Mouse (Mus musculus): ENCODE results near the gene Qdpr. TPM values are rescaled to one million over a fixed set of nuclear protein-coding genes. Genes with fewer than 3 reads are reported as not detected.

The Qdpr gene
- polyA plus RNA-seq (2021) = 68.6 TPM

- in situ Hi-C loops (cut with MboI; ENCODE audit: low pct_unique_long_range_greater_than_20kb) = loop anchor here (25.0 kb wide), 2 partner anchors 1388 to 1563 kb away; no protein-coding TSS in a partner anchor
- CTCF ChIA-PET = interaction anchor here (1.4 to 1.5 kb wide), 3 partner anchors 11 to 23 kb away, joined by 3 to 5 read pairs (median 4); no protein-coding TSS in a partner anchor
Observed at GRCm38 (mm10) chr5:45449831-45450716, at the start of gene Qdpr. Gene Qdpr (minus strand): TSS chr5:45450236.

GRCm38 (mm10) chr5:45497564-45497963 lies 47.5 kb upstream of the Qdpr start:
- CTCF ChIA-PET = interaction anchor here (0.9 to 1.0 kb wide), 2 partner anchors 11 to 19 kb away, joined by 3 read pairs; no protein-coding TSS in a partner anchor
- no peak for ATAC-seq
- in situ Hi-C loops (cut with MboI; ENCODE audit: low pct_unique_long_range_greater_than_20kb) = loop anchor here (25.0 kb wide), 1 partner anchor 365 kb away; the partner anchor contains the start of gene Lcorl
- POLR2A ChIA-PET = no interaction called here
- no peak for TF ChIP-seq CTCF (IDR thresholded peaks at IDR 0.05)
- no peak for DNase-seq (ENCODE audit: low read depth, low spot score)
- no peaks in the 10 kb centered on the region for H3K27me3 ChIP-seq

More at GRCm38 (mm10) chr5:45449831-45450716, at the start of gene Qdpr:
- peak; percentile 99 for ATAC-seq
- POLR2A ChIA-PET = interaction anchor here (1.1 kb wide), 1 partner anchor 23 kb away, joined by 3 read pairs; no protein-coding TSS in a partner anchor
- TF ChIP-seq CTCF (IDR thresholded peaks at IDR 0.05) = no peak
- peak; percentile 93 for DNase-seq (ENCODE audit: low read depth, low spot score)
- H3K27me3 ChIP-seq = peaks cover 8% of the 10 kb centered on the region

- DNase-seq (ENCODE audit: low read depth, low spot score) = peak; percentile 91
- CTCF ChIA-PET = interaction anchor here (0.9 to 1.0 kb wide), 2 partner anchors 12 to 18 kb away, joined by 3 read pairs; no protein-coding TSS in a partner anchor
- TF ChIP-seq CTCF (IDR thresholded peaks at IDR 0.05) = no peak
Observed at GRCm38 (mm10) chr5:45496930-45497550, 47.0 kb upstream of the Qdpr start.

DNA sequence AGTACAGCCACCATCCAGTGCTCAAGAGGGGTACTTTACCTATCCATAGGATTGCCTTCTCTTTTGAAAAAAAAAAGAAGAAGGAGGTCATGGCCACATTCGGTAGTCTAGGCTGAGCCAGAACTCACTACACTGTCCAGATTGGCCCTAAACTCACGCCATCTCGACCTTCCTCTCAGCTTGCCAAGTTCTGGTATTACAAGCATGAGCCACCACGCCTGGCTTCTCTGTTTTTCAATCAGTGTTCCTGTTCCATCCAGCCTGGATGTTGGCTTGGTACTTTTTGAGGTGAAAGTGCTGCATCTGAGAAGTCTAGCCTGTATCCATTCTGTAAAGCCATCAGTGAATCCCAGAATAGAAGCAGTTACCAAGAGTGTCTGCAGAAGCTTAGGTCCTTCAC lies 46.4 kb upstream of the Qdpr start:
- no peak for TF ChIP-seq CTCF (IDR thresholded peaks at IDR 0.05)
- ChIA-PET POLR2A (interaction anchor here (1.5 kb wide), 1 partner anchor 15 kb away, joined by 4 read pairs; no protein-coding TSS in a partner anchor), CTCF (interaction anchor here (0.7 to 1.0 kb wide), 2 partner anchors 12 to 18 kb away, joined by 3 read pairs; no protein-coding TSS in a partner anchor)
- DNase-seq (ENCODE audit: low read depth, low spot score) (no peak), ATAC-seq (no peak)
- no peaks in the 10 kb centered on the region for H3K27me3 ChIP-seq
- in situ Hi-C loops (cut with MboI; ENCODE audit: low pct_unique_long_range_greater_than_20kb) = loop anchor here (25.0 kb wide), 1 partner anchor 366 kb away; the partner anchor contains the start of gene Lcorl

More at GRCm38 (mm10) chr5:45496930-45497550, 47.0 kb upstream of the Qdpr start:
- no peaks in the 10 kb centered on the region for H3K27me3 ChIP-seq
- ATAC-seq = peak; percentile 73
- POLR2A ChIA-PET = no interaction called here
- in situ Hi-C loops (cut with MboI; ENCODE audit: low pct_unique_long_range_greater_than_20kb) = loop anchor here (25.0 kb wide), 1 partner anchor 365 kb away; the partner anchor contains the start of gene Lcorl

DNA sequence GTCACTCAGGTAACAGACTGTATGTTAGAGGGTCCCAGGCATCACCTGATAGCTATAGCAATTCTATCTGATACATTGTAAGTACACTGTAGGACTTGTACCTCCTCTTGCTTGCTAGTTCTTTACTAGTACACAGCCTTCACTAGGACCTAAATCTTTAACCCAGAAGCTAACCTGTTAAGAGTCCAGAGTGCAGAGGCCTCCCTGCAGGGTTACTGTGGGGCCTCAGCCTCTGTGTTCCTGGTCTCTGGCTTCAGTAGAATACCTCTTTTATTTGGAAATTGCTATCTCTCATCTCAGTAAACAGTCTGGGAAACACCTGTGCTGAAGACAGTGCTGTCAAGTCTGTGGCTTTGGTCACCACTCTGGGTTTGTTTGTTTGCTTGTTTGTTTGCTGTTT lies 46.0 kb upstream of the Qdpr start:
- DNase-seq (ENCODE audit: low read depth, low spot score) = no peak
- ATAC-seq = no peak
- in situ Hi-C loops (cut with MboI; ENCODE audit: low pct_unique_long_range_greater_than_20kb) = loop anchor here (25.0 kb wide), 1 partner anchor 366 kb away; the partner anchor contains the start of gene Lcorl
- H3K27me3 ChIP-seq = no peaks in the 10 kb centered on the region
- ChIA-PET POLR2A (interaction anchor here (1.5 kb wide), 1 partner anchor 15 kb away, joined by 4 read pairs; no protein-coding TSS in a partner anchor), CTCF (interaction anchor here (0.7 kb wide), 1 partner anchor 12 kb away, joined by 3 read pairs; no protein-coding TSS in a partner anchor)
- TF ChIP-seq CTCF (IDR thresholded peaks at IDR 0.05) = no peak

- POLR2A ChIA-PET = interaction anchor here (1.5 kb wide), 1 partner anchor 16 kb away, joined by 4 read pairs; no protein-coding TSS in a partner anchor
- peaks cover 5% of the 10 kb centered on the region for H3K27me3 ChIP-seq
- CTCF ChIA-PET = interaction anchor here (1.2 kb wide), 1 partner anchor 23 kb away, joined by 3 read pairs; no protein-coding TSS in a partner anchor
- in situ Hi-C loops (cut with MboI; ENCODE audit: low pct_unique_long_range_greater_than_20kb) = loop anchor here (25.0 kb wide), 1 partner anchor 367 kb away; the partner anchor contains the start of gene Lcorl
- DNase-seq (ENCODE audit: low read depth, low spot score) (no peak), ATAC-seq (no peak)
- TF ChIP-seq CTCF (IDR thresholded peaks at IDR 0.05) = no peak
Observed at GRCm38 (mm10) chr5:45495429-45495975, 45.5 kb upstream of the Qdpr start.

DNA sequence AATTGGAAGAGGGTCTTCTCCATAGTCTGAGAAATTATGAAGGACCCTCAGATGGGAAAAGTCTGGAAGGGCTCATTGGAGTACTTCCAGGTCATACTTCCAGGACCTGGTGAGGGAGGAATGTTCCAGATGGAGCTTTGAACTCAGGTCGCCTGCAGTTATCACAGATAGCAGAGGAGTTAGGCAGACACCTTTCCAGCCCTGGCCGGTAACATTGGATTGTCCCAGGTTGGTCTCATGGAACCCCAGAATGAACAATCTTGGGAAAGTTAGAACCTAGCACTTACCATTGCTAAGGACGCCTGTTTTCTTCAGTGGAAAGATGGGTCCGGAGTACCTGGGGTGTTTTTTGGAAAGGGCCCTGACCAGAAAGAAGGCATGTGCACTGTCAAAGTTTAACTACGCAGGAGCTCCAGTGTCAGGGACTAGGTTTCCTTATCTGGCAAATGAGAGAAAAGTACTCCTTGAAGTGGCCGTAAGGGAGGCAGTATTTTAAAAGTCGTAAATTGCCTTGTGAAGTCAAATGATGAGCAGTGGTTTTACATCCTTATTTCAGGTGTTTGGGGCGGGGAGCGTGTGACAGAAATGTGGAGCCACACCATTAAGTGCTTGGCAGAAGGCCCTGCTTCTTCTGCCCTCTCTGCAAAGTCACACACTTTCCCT lies 44.2 kb upstream of the Qdpr start:
- DNase-seq (ENCODE audit: low read depth, low spot score) (no peak), ATAC-seq (no peak)
- in situ Hi-C loops (cut with MboI; ENCODE audit: low pct_unique_long_range_greater_than_20kb) = loop anchor here (25.0 kb wide), 1 partner anchor 368 kb away; the partner anchor contains the start of gene Lcorl
- POLR2A ChIA-PET = interaction anchor here (0.6 to 0.9 kb wide), 2 partner anchors 16 to 174 kb away, joined by 3 read pairs; no protein-coding TSS in a partner anchor
- no peak for TF ChIP-seq CTCF (IDR thresholded peaks at IDR 0.05)
- H3K27me3 ChIP-seq = peaks cover 10% of the 10 kb centered on the region
- CTCF ChIA-PET = interaction anchor here (1.2 to 1.4 kb wide), 2 partner anchors 19 to 24 kb away, joined by 3 read pairs; no protein-coding TSS in a partner anchor

DNA sequence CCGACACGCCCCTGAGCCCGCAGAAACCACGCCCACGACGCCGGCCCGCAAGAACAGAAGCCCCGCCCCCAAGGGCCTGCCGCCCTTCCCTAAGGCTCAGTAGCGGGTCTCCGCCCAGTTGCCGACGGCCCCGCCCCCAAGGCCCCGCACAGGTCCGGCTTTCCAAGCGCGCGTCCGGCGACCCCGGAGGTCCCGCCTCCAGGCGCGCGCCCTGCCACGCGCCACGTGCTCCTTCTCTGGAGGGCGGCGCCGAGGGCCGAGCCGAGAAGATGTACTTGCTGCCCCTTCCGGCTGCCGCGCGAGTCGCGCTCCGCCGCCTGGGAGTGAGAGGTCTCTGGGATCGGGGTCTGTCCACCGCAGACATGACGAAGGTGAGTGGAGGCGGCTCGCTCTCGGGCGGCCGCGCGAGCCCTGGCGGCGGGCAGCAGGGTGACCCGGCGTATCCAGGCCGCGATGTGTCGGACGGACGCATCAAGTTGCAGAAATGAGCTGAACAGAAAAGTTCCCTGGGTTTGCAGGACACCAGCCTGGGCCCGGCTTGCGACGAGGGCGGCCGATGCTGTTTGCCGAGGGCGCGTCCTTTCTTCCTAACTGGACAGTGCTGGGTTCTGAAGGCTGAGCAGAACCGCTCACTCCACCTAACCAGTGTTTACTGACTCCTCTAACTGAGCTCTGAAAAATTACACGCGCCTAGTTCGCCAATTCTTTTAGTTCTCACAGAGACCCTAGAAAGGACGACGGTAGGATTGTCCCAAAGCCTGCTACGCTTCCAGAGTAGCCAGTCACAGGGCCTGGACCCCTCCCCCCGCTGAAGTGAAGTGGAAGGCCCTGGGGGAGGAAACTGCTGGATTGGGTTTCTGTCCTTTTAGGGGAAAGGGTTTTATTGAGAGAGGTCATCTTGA lies 43.4 kb upstream of the Qdpr start, which contains the start of gene Lap3:
Lap3 (plus strand) TSS at position 184 of the 902 bp plus-strand sequence.
- DNase-seq (ENCODE audit: low read depth, low spot score) = peak; percentile 56
- ChIA-PET CTCF (interaction anchor here (1.4 kb wide), 1 partner anchor 20 kb away, joined by 3 read pairs; no protein-coding TSS in a partner anchor), POLR2A (interaction anchor here (0.6 to 0.9 kb wide), 2 partner anchors 15 to 174 kb away, joined by 3 read pairs; no protein-coding TSS in a partner anchor)
- ATAC-seq = peak; percentile 88
- TF ChIP-seq CTCF (IDR thresholded peaks at IDR 0.05) = peak; percentile 80
- peaks cover 18% of the 10 kb centered on the region for H3K27me3 ChIP-seq
- in situ Hi-C loops (cut with MboI; ENCODE audit: low pct_unique_long_range_greater_than_20kb) = loop anchor here (25.0 kb wide), 1 partner anchor 369 kb away; the partner anchor contains the start of gene Lcorl

All from Patski (cell line).